Mouse (Mus musculus): ENCODE data around the gene Commd3.

DNA sequence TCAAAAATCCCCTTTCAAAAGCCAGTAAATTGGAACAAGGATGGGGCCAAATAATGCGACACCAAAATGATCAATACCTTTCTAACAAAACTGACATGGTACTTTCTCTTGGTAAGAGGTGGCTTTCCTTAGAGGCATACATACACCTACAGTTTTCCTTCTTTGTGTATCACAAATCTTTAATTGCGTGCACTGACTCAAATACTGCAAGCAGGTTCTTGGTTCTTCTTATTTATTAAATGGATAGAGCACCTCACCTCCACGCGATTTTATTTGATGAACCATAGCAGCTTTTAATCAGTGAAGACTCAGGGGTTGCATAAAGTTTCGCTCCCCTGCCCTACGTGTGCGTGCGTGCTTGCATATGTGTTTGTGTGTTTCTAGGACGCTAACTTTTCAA lies 18.6 kb downstream of the Commd3 start:
- TF ChIP-seq CEBPB (IDR thresholded peaks at IDR 0.05; ENCODE audit: insufficient read depth, poor library complexity, severe bottlenecking) (no peak), USF1 (IDR thresholded peaks at IDR 0.05; ENCODE audit: low read depth) (no peak), POLR2A (IDR thresholded peaks at IDR 0.05; ENCODE audit: insufficient read length, low read depth) (no peak), MAX (IDR thresholded peaks at IDR 0.05; ENCODE audit: low read depth) (no peak), E2F4 (IDR thresholded peaks at IDR 0.05; ENCODE audit: insufficient read depth) (no peak)

Measured in myocyte (in vitro differentiated cells).